Mouse (Mus musculus) CH12.LX (cell line): ENCODE results near the gene Rnf8. TPM values are rescaled to one million over a fixed set of nuclear protein-coding genes. Genes with fewer than 3 reads are reported as not detected.

Source experiments
- DNase-seq: peaks from one replicate; pipeline ENCODE4 v3.0.0-alpha.2; 2013; ENCODE audit errors: extremely low read depth
- H3K27ac ChIP-seq: 2 replicates; pipeline ENCODE4 v1.5.1; 2012; ENCODE audit warnings: low read depth, mild to moderate bottlenecking, control low read depth, moderate library complexity; ENCODE audit not compliant: insufficient read depth
- H3K27me3 ChIP-seq: replicated peaks from 2 replicates; pipeline ENCODE3; 2012; ENCODE audit warnings: inconsistent platforms
- H3K36me3 ChIP-seq, 2 experiments: replicated peaks in 1 of 2; 2 replicates each; pipeline versions ENCODE3 to v1.6.1; 2012; ENCODE audit warnings: inconsistent platforms in 1 of 2, low read length in 1 of 2, mild to moderate bottlenecking in 1 of 2, mixed read lengths in 1 of 2, moderate library complexity in 1 of 2; ENCODE audit not compliant: control insufficient read depth in 1 of 2, insufficient read depth in 1 of 2
- H3K4me1 ChIP-seq, 2 experiments: 2 replicates each; pipeline ENCODE4 v1.6.1; 2012; ENCODE audit warnings: inconsistent platforms in 1 of 2, moderate library complexity in 1 of 2; ENCODE audit not compliant: insufficient read depth in 2 of 2, control insufficient read depth in 1 of 2
- H3K4me2 ChIP-seq: 2 replicates; pipeline ENCODE4 v1.6.1; 2012; ENCODE audit warnings: low read depth, mild to moderate bottlenecking, control low read depth; ENCODE audit not compliant: poor library complexity, insufficient read depth, severe bottlenecking
- H3K4me3 ChIP-seq, 3 experiments: fragments of 150-350 bp in 1 of 3; sonication (generic) in 1 of 3; replicated peaks in 1 of 3; 2 replicates each; pipeline versions ENCODE3 to v1.5.1; 2011 to 2012; ENCODE audit warnings: low read depth in 2 of 3, low read length in 2 of 3, mild to moderate bottlenecking in 2 of 3, moderate library complexity in 2 of 3, control low read depth in 1 of 3, improper control_type of control experiment in 1 of 3, inconsistent platforms in 1 of 3, mixed read lengths in 1 of 3; ENCODE audit not compliant: poor library complexity in 1 of 3
- H3K79me2 ChIP-seq: replicated peaks from 2 replicates; pipeline ENCODE4 v1.6.1; 2012; ENCODE audit warnings: mild to moderate bottlenecking, moderate library complexity; ENCODE audit not compliant: control insufficient read depth, poor library complexity, insufficient read depth, severe bottlenecking; ENCODE audit errors: extremely low read depth
- H3K9ac ChIP-seq: 2 replicates; pipeline ENCODE4 v1.6.1; 2012; ENCODE audit warnings: low read depth, mild to moderate bottlenecking, control low read depth, moderate library complexity; ENCODE audit not compliant: insufficient read depth
- H3K9me3 ChIP-seq: replicated peaks from 2 replicates; pipeline ENCODE3; 2012; ENCODE audit warnings: low read length, inconsistent platforms, mixed read lengths
- BHLHE40 ChIP-seq: IDR thresholded peaks from 2 replicates; pipeline ENCODE4 v1.6.1; 2011; ENCODE audit warnings: mild to moderate bottlenecking, low read depth, low read length, improper control_type of control experiment
- EP300 ChIP-seq: IDR thresholded peaks from 2 replicates; pipeline ENCODE4 v1.6.1; 2011; ENCODE audit warnings: low read length, improper control_type of control experiment
- KAT2A ChIP-seq: IDR thresholded peaks from 2 replicates; pipeline ENCODE4 v1.6.1; 2012; ENCODE audit warnings: low read length, improper control_type of control experiment, inconsistent platforms; ENCODE audit not compliant: insufficient replicate concordance
- MAX ChIP-seq: IDR thresholded peaks from 2 replicates; pipeline ENCODE4 v1.6.1; 2011; ENCODE audit warnings: low read length, improper control_type of control experiment
- MAZ ChIP-seq: IDR thresholded peaks from 2 replicates; pipeline ENCODE4 v1.6.1; 2012; ENCODE audit warnings: low read depth, mild to moderate bottlenecking, inconsistent platforms, low read length, improper control_type of control experiment, moderate library complexity
- MEF2A ChIP-seq: IDR thresholded peaks from 2 replicates; pipeline ENCODE4 v1.6.1; 2014; ENCODE audit warnings: low read depth, mild to moderate bottlenecking, inconsistent platforms, low read length, improper control_type of control experiment, borderline replicate concordance
- NELFE ChIP-seq: IDR thresholded peaks from 2 replicates; pipeline ENCODE4 v1.6.1; 2011; ENCODE audit warnings: low read depth, low read length, improper control_type of control experiment
- NRF1 ChIP-seq: IDR thresholded peaks from 2 replicates; pipeline ENCODE4 v1.6.1; 2014; ENCODE audit warnings: low read depth, mild to moderate bottlenecking, inconsistent platforms, low read length, improper control_type of control experiment, moderate library complexity
- RCOR1 ChIP-seq: conservative IDR thresholded peaks from 2 replicates; pipeline ENCODE4 v1.6.1; 2012; ENCODE audit warnings: low read depth, mild to moderate bottlenecking, inconsistent platforms, low read length, improper control_type of control experiment
- TCF12 ChIP-seq: IDR thresholded peaks from 2 replicates; pipeline ENCODE4 v1.6.1; 2014; ENCODE audit warnings: low read depth, mild to moderate bottlenecking, inconsistent platforms, low read length, improper control_type of control experiment
- dilution Hi-C: fragments of 300-500 bp; cut with MboI; formaldehyde crosslinking; loops from 2 replicates; pipeline ENCODE4 v1.14.3; 2020; ENCODE audit warnings: low sequenced_read_pairs; ENCODE audit not compliant: extremely low pct_unique_long_range_greater_than_20kb, extremely low pct_ligation_motif_present
- in situ Hi-C: fragments of 300-500 bp; cut with MboI; formaldehyde crosslinking; loops from 3 replicates; pipeline ENCODE4 v1.14.3; 2019; ENCODE audit warnings: low sequenced_read_pairs, low pct_ligation_motif_present, low pct_unique_long_range_greater_than_20kb, mixed read lengths
- polyA plus RNA-seq: library from polyadenylated mRNA; unstranded; fragments of >175 nt; gene quantifications from 2 replicates; pipeline ENCODE4 v1.2.1, GENCODE M21; 2012; ENCODE audit warnings: low read depth; ENCODE audit not compliant: insufficient read length
- total RNA-seq, 2 experiments: library from RNA; depleted of rRNA; stranded (reverse); fragments of 300-350 nt in 1 of 2; fragments of >200 nt in 1 of 2; gene quantifications; 2 replicates each; pipeline ENCODE4 v1.2.3; 2012 to 2014

Gene Rnf8
- total and polyA plus RNA-seq, 3 experiments, result 29.9 to 38.8 (median 35.4) TPM

- no peak for TF ChIP-seq KAT2A
- TF ChIP-seq MEF2A, result no peak
- TF ChIP-seq EP300, result peak; percentile 57
- TF ChIP-seq MAX, result peak; percentile 55
- no peak for TF ChIP-seq BHLHE40
- TF ChIP-seq RCOR1, result no peak
- TF ChIP-seq, all 38 proteins: peak for 7
These were observed 64.6 kb downstream of the Rnf8 start (continued) for GRCm38 (mm10) chr17:29679038-29679767.

- peak overlapping the region in 1 of 3 experiments; percentile 19 for H3K4me3 ChIP-seq
- no peaks in the 10 kb centered on the region for H3K27me3 ChIP-seq
- DNase-seq, result no peak
- no peaks in the 10 kb centered on the region for H3K9me3 ChIP-seq
- peaks cover 29 to 61% of the 10 kb centered on the region in 2 experiments for H3K4me1 ChIP-seq
- peak overlapping the region; percentile 84 for H3K27ac ChIP-seq
- H3K79me2 ChIP-seq, result 0 out of 2 replicates have a peak, but pooled peaks cover 2% of the 10 kb centered on the region
- H3K36me3 ChIP-seq, result peaks cover 74 to 89% of the 10 kb centered on the region in 2 experiments
- dilution Hi-C loops, result no loop called here
- no peak overlapping the region for H3K9ac ChIP-seq
- peak overlapping the region; percentile 4; the same call in 1 of the 2 replicates for H3K4me2 ChIP-seq
- TF ChIP-seq TCF12 (no peak), KAT2A (no peak), MAX (no peak), NRF1 (no peak), NELFE (no peak), RCOR1 (no peak)
- TF ChIP-seq, all 38 proteins: peak for 0
- in situ Hi-C loops, result no loop called here
These were observed 65.6 kb downstream of the Rnf8 start for GRCm38 (mm10) chr17:29680174-29680573.

GRCm38 (mm10) chr17:29680921-29681320, 66.3 kb downstream of the Rnf8 start:
- dilution Hi-C loops (no loop called here), in situ Hi-C loops (no loop called here)
- Histone ChIP-seq H3K27ac (0 out of 2 replicates have a peak overlapping the region, but pooled peaks have one; percentile 2), H3K27me3 (no peaks in the 10 kb centered on the region), H3K79me2 (0 out of 2 replicates have a peak, but pooled peaks cover 2% of the 10 kb centered on the region), H3K4me2 (no peak overlapping the region), H3K4me1 (peaks cover 29 to 63% of the 10 kb centered on the region in 2 experiments), H3K36me3 (peaks cover 74 to 89% of the 10 kb centered on the region in 2 experiments), H3K4me3 (peak overlapping the region in 1 of 3 experiments; percentile 14), H3K9me3 (no peaks in the 10 kb centered on the region), H3K9ac (no peak overlapping the region)
- TF ChIP-seq MAZ (no peak), NRF1 (no peak)
- DNase-seq, result no peak
